Mouse (Mus musculus) ovary, postnatal 10 days (tissue): ENCODE data around the gene Nek2.

Source experiments
- DNase-seq: peaks from one replicate; pipeline ENCODE4 v3.0.0; 2022; ENCODE audit warnings: low spot score

Gene Nek2

GRCm38 (mm10) chr1:191858136-191858535 lies 36.9 kb downstream of the Nek2 start:
- no peak for DNase-seq

GRCm38 (mm10) chr1:191859847-191860246 lies 38.6 kb downstream of the Nek2 start:
- no peak for DNase-seq

- no peak for DNase-seq
Measured at GRCm38 (mm10) chr1:191861247-191861646, 40.0 kb downstream of the Nek2 start.

- no peak for DNase-seq
Measured at GRCm38 (mm10) chr1:191863833-191864550, 42.7 kb downstream of the Nek2 start.

- no peak for DNase-seq
Measured at GRCm38 (mm10) chr1:191864551-191865027, 43.3 kb downstream of the Nek2 start.

- DNase-seq: no peak
Measured at GRCm38 (mm10) chr1:191872076-191872710, 50.9 kb downstream of the Nek2 start.

GRCm38 (mm10) chr1:191875006-191875405 lies 53.8 kb downstream of the Nek2 start:
- DNase-seq: no peak

- DNase-seq: no peak
Measured at GRCm38 (mm10) chr1:191875683-191876305, 54.5 kb downstream of the Nek2 start.

GRCm38 (mm10) chr1:191877681-191878080 lies 56.4 kb downstream of the Nek2 start:
- DNase-seq: no peak

- DNase-seq: no peak
Measured at GRCm38 (mm10) chr1:191878518-191878921, 57.3 kb downstream of the Nek2 start.

- DNase-seq: no peak
Measured at GRCm38 (mm10) chr1:191880247-191880646, 59.0 kb downstream of the Nek2 start.

GRCm38 (mm10) chr1:191880921-191881609 lies 59.8 kb downstream of the Nek2 start:
- no peak for DNase-seq

- no peak for DNase-seq
Measured at GRCm38 (mm10) chr1:191881663-191882062, 60.4 kb downstream of the Nek2 start.
